Mouse (Mus musculus) CD4-positive, CD25-positive, alpha-beta regulatory T cell, adult 4 months (primary cell): ENCODE results near the gene Frmd4a. TPM values are rescaled to one million over a fixed set of nuclear protein-coding genes. Genes with fewer than 3 reads are reported as not detected.
"Not testable (repeated sequence)": the region's sequence is repeated elsewhere in the genome, so short reads cannot be mapped to it uniquely, and the experiment has no call there.

Source experiments
- ATAC-seq: one replicate; pipeline ENCODE4 v1.8.0; 2017
- polyA plus RNA-seq, 2 experiments: library from polyadenylated mRNA; unstranded; fragments of 100-300 nt; shearing (Covaris generic); gene quantifications; one replicate each; pipeline ENCODE4 v1.2.1; 2017

Gene Frmd4a
- polyA plus RNA-seq, 2 experiments from 2014 or later = 1.2 TPM

DNA sequence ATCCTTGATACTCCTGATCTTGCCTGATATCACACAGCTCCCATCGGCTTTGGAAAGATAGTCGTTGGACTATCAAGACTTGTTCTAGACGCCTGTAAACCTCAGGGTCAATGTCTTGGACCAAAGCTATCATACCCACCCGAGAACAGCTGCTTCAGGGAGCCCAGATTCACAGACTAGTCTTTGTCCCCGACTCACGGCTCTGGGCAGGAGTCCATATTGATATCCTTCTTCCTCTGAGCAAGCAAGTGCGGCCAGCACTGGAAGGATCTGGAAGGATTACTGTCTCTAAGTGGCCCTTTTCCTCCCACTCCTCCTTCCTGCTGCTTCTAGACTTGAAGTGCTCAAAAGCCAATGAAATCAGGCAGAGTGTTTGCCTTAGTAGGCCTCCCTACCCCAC, 575.1 kb downstream of the Frmd4a start:
- ATAC-seq = no peak

DNA sequence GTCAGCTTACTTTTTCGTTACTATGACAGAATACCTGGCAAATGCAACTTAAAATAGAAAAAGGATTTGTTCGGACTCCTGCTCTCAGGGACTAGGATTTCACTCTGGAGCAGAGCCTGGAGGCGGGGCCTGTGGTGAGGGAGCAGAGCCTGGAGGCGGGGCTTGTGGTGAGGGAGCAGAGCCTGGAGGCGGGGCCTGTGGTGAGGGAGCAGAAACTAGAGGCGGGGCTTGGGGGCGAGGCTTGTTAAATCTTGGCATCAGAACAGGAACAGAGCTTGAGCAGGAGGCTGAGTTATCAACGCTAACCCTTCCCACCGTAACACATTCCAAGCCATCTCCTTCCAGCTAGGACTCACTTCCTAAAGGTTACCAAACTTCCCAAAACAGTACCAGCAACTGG, 575.9 kb downstream of the Frmd4a start:
- no peak for ATAC-seq

DNA sequence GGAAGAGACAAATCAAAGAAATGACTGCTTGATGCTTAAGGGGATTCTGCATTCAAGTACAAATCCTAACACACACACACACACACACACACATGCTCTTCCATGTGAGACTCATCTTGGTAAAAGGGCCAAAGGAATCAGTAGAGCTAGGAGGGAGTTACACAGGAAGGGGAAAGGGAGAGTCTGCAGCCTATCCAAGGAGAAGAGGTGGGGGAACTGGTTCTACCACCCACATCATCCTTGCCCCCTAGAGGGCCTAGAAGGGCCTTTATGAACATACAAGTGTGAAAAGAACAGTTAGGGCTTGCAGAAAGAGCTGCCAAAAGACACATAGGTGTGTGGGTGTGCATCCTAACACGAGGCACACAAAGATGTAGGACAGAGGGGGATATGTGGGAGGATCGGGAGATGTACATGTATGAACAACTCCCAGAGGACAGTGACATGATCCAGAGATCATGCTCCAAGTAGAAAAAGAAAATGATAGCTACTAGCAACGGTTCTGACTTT, 576.4 kb downstream of the Frmd4a start:
- ATAC-seq = no peak

DNA sequence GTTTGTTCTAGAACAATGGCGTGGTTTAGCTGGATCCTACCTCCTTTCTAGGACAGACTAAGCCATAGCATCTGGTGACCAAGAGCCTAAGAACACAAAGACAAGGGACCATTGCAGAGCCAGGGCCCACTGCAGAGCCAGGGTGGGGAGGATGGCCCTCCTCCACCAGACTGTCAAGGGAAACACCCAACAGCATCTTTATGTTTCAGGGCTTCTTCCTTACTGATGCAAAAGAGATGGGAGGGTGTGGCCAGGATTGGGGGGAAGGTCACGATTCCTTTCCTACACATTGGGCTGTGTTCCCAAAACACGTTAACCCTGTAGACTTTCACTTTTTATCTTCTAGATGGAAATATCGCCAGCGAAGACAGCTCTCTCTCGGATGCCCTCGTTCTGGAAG, 579.5 kb downstream of the Frmd4a start:
- ATAC-seq = no peak

DNA sequence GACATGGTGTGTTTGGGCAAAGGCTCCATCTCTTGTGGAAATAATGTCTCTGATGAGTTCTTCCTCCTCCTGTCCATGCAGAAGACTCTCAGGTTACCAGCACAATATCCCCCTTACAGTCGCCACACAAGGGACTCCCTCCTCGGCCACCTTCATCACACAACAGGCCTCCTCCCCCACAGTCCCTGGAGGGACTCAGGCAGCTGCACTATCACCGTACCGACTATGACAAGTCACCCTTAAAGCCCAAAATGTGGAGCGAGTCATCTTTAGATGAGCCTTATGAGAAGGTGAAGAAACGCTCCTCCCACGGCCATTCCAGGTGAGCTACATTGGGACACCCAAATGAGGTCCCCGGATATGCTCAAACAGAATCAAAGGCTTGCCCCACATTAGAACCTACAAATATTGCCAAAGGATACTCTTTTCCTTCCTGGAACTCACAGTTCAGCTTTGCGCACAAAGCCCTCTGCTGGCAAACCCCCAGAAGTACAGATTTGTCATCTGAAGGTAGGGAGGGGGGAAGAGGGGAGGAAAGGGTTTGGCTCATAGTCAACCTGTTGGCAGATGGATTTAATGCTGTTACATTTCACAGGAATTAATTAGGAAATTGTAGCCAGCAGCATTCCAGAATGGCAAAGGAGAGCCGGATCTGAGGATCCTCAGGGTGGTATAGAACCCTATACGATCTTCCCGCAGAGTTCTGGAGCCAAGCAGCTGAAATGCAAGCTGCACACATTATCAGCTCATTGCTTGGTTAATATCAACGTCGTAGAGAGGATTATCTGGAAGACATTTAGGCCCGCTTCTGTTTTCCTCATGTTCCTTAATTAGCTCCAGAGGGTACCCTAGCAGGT, 583.7 kb downstream of the Frmd4a start:
- ATAC-seq = peak; percentile 58

DNA sequence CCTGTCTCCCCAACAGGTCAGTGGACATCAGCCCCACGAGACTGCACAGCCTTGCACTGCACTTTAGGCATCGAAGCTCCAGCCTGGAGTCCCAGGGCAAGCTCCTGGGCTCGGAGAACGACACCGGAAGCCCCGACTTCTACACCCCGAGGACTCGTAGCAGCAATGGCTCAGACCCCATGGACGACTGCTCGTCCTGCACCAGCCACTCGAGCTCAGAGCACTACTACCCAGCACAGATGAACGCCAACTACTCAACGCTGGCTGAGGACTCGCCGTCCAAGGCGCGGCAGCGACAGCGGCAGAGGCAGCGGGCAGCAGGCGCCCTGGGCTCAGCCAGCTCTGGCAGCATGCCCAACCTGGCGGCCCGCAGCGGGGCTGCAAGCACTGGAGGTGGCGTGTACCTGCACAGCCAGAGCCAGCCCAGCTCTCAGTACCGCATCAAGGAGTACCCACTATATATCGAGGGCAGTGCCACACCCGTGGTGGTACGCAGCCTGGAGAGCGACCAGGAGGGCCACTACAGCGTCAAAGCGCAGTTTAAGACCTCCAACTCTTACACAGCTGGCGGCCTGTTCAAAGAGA, 585.9 kb downstream of the Frmd4a start:
- no peak for ATAC-seq

DNA sequence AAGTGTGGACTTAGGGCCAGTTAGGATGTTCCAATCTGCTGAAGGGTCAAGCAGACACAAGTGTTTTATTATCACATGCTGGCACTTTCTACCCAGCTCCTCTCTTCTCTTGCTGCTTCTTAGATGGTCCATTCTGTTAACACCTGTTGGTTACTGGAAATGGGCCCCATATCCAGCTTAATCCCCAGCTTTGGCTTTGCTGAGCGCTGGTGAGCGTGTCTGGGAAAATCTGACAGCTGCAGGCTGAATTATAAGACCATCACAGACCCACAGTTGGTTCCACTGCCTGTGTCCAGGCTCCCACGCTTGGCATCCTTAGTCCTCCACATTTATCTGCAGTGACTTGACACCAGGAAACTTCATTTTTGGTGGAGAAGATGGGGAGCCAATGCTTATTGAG, 589.0 kb downstream of the Frmd4a start:
- no peak for ATAC-seq

DNA sequence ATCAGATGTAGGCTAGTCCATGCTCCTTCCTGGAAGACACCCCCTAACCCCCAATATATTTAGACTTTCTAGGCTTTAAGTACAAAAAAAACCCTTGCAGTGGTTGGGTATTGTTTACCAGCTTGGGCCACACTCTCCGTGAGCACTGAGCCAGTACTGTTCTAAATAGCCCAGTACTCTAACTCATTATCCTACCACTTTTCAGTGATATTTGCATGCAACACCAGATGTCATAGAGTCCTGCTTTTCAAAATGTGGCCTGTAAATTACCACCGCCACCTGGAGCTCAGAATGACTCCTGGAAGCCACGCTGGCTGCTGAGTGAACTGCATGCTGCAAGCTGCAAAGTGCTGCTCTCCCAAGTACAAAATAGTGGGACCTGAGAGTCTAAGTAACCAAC, 590.7 kb downstream of the Frmd4a start:
- ATAC-seq = no peak

DNA sequence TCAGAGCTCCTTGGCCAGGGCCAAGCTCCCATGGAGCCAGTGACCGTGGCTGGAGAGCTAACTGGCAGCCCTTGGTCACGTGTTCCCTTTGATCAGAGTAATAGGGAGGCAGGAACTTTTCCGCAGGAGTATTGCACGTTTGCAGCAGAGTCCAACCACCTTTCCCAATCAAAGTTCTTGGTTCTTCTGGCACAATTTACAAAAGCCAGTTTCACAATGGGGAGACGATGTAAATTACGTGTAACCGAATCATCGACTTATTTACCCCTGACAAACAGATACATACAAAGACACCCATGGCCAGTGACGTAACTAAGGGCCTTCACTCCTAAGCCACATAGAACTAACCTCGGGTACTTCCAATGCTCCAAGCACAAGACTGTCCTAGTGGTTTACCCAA, 591.9 kb downstream of the Frmd4a start:
- no peak for ATAC-seq

DNA sequence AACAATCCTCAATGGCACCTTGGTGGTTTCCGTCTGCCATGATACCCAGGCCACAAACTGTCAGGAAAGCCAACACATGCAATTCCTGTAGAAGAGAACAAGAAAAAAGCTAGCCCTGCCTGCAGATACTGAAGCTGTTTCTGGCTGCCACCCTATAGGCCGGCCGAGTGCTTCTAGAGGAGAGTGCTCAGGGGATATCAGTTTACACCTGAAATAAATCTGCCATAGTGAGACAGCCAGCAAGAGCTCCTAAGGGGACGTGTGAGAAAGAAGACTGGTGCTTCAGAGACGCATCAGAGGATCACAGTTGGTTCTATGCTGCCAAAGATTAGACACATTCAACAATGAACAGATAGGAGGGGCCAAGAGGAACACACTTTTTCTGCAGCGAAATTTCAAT, 593.8 kb downstream of the Frmd4a start:
- ATAC-seq = no peak

DNA sequence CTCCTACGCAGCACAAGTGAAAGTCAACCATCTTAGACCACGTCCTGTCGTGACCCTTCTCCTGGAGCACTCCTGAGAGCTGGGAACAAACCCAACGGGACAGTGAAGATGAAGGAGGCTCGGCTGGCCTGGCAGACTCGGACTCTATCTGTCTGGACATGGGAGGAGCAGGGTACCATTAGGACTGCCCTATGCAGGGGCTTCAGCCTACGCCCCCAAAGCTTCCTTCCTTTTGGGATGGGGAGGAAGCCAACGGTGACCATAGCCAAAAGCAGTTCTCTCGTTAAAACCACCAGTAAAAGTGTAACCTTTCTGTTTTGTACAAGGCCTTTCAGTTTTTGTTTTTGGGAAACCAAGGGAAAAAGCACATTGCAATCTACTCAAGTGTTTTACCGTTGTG, 594.2 kb downstream of the Frmd4a start:
- ATAC-seq = no peak

DNA sequence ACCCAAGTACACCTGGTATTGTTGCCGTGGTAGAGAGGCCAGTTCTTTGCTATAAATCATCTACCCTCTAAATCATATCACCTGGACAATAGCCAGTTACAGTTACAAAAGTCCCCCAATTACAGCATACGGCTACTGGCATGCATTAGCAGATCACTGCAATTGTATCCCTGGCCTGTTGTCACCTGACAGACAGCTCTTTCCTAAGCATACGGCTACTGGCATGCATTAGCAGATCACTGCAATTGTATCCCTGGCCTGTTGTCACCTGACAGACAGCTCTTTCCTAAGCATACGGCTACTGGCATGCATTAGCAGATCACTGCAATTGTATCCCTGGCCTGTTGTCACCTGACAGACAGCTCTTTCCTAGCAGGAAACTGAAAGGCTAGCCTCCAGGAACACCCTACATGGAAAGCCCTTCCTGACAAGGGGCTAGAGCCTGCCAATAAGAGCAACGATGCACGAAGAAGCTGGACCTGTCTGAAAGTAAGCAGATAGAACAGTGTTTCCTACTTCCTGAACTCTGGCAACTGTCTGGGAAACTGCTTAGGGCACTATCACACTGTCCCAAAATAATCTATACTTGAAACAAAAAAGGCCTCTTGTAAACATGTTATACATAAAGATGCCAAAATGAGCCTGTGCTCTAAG, 596.9 kb downstream of the Frmd4a start:
- not testable (repeated sequence) for ATAC-seq

DNA sequence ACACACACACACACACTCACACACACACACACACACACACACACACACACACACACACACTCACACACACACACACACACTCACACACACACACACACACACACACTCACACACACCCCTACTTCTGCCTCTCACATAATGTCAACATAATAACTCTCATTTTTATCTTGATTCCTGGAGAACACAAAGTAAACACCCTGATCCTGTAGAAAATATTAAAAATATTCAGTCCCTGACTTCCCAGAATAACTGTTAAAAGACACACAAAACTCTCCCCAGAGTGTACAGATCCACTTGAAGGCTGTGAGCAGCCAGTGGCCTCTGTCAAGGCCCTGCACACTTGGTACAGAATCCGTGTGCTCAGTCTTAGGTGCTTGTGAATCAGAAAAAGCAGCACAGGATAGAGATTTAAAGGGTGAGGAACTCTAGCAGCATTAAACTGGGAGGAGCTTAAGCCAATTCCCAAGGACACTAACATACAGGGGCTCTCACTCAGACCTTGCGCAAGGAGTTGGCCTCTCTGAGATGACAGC, 597.6 kb downstream of the Frmd4a start:
- ATAC-seq = no peak

DNA sequence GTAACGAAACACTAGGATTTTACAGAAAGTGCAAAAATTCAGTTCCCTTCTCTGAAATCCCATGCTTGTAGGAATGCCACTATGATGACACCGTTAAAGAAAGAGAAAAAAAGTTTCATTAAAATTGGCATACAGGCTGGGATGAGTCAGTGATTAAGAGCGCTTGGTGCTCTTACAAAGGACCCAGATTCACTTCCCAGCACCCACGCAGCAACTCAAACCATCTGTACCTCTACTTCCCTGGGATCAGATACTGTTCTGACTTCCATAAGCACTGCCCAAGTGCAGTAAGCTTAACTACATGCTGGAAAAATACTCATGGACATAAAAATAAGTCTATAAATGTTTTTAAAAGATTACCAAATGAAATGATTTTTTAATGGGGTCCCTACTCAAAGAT, 599.5 kb downstream of the Frmd4a start:
- ATAC-seq = no peak

DNA sequence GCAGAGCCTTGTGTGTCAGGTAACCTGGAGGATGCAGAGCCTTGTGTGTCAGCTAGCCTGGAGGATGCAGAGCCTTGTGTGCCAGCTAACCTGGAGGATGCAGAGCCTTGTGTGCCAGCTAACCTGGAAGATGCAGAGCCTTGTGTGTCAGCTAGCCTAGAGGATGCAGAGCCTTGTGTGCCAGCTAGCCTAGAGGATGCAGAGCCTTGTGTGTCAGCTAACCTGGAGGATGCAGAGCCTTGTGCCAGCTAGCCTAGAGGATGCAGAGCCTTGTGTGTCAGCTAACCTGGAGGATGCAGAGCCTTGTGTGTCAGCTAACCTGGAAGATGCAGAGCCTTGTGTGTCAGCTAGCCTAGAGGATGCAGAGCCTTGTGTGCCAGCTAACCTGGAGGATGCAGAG, 601.6 kb downstream of the Frmd4a start:
- not testable (repeated sequence) for ATAC-seq

DNA sequence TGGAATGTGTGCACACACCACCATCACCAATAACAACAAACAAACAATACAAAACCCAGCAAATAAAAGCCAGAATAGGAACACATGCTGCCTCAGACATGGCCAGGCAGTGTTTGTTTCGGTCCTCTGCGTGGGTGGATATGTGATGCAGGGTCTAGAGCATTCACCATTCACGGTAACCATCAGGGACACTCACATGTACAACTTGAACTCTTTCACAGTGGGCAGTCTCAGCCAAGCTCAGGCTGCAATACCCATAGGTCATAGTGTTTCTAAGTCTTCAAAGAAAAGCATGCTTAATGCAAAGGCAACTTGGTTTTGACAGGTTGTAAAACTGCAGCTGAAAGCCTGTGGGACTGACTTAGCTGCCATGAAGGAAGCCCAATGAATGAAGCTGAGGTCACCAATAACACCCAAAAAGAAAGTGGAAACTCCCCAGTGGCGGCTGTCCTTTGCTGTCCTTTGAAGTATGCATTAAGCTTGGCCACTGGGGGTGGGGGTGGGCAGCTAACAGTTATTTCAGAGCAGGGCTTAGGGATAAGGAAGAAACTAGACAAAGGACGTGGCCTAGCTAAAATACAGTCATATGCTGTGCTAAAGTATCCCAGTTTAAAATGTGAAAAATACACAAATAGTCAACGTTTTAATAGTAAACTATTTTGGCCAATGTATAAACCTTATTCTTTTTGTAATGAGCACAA, 602.5 kb downstream of the Frmd4a start:
- no peak for ATAC-seq

DNA sequence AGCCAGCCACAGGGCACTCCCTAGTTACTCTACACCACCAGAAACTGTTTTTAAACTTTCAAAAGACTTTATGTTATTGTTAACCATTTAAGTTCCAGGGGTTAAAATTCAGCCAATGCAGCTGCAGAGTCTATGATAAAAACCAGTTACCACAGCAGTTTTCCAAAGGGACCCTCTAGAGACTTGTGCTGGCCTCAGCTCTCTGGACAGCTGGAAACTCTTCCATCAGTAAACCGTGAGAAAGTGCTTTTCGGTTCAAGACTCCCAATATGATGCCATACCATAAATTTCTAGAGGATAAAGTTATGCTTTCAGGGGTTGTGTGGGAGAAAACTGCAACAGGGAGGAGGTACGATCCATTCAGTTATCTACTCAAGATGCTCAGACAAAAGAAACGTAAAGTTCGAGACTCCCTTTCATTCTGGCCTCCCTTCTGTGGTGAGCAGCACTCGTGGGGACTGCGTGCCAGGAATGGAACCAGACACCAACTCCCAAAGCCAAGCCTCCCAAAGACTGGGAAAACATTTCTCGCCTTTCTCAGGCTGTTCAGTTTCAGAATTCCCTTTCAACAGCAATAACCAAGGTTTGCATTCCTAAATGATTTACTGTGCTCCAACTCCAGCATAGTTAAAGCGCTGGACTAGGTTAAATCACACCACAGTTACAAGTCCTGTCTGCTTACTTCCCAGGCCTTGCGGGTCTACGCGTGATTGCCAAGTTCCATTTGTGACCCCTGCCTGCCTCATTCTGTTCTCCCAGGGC, 603.3 kb downstream of the Frmd4a start:
- no peak for ATAC-seq

DNA sequence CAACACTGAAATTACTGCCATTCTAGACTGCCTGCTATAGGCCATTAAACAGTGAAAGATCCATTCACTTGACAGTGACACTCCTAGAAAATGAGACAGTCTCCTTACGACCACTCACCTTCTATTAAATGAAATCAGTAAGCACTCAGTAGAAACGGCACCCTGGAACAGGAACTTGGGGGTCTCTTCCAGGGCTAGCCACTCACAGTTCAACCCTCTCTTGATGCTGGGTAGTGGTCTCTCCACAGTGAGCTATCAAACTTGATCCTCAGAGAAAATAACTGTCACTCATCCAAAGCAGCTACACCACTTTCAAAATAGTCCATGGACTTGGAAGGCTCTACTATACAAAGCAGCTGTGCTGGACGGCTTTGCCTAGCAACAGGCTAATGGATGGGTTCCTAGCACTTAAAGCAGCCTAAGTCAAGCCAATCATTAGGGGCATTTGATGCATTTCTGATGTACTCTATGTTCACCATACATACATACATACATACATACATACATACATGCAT, 604.0 kb downstream of the Frmd4a start:
- no peak for ATAC-seq

DNA sequence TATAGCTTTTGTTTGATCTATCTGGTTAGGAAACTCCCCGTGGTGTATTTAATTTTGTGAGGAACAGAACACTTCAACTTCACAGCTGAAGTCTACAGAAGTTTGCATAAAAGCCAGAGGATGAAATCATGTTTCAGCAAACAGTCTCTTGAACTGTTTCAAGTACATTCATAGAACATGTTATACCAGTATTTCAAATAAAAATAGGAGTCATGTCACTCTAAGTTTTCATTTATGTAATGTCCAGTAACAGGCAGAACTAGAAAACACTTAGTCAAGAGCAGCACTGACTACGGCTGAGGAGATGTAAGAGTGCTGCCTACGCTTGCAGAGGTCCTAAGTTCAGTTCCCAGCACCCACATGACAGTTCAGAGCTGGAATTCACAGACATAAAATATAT, 609.4 kb downstream of the Frmd4a start:
- ATAC-seq = no peak

DNA sequence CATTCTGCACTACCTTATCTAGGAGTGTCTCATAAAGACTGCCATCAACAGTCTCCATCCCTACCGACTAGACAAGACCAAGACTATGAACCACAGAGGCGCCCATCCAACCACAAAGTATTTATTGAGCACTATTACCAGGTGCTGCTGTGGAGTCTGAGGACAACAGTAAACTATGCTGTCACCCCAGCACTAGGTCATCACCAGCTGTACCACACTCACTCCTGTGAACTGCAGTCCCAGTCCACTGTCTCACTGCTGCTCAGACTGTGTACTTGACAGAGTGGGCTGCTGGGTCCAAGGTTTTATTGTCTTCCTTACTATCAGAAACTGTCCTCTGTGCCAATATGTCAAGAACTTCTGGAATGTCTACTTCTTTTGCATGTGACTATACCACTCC, 611.4 kb downstream of the Frmd4a start:
- ATAC-seq = no peak

DNA sequence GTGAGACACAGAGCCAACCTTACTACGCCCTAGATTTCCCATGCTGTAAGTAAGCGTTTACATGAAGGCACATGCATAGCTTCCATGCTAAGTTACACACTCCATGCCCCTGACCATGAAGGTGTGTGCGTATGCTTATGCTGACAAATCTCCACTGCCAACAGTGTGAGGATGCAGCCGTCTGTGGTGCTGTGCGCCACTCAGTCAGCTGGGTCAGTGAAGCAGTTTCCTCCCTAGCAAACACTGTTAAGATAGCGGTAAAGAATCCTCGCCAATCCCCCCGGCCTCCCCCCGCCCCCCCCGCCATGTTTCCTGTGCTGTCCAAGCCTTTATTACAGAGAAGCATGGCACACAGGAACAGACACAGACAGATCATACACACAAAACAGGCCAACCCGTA, 612.0 kb downstream of the Frmd4a start:
- no peak for ATAC-seq
